9 mouse cellular contexts compared by ENCODE assay signal in genomic region chr3:138066348-138066856, GRCm38 (mm10). TPM values are rescaled to one million over a fixed set of nuclear protein-coding genes. Genes with fewer than 3 reads are reported as not detected.
DNase-seq lines count a peak whose midpoint lies in the region; ATAC-seq and TF ChIP-seq lines count a peak whose summit lies in the region.
"Had no signal": no experiment of that assay in that cellular context is flagged by ENCODE, and none has a peak within 500 bp of the region (broad histone marks: within the 10 kb centered on the region; RNA-seq: fewer than 3 reads in every experiment).

No protein-coding gene starts in this region.

- no peak for ATAC-seq in inflammation-experienced regulatory T-cells, adult 6 months
- ATAC-seq: liver, embryonic 12.5 days had no signal

- peak overlapping the region; percentile 72; the same call in 1 of the 2 replicates for H3K27ac ChIP-seq in left cerebral cortex, adult 2 months
- H3K27ac ChIP-seq: liver, embryonic 12.5 days had no signal

- no peak for DNase-seq in left cerebral cortex, adult 2 months (ENCODE audit: extremely low spot score in 1 of 2, low spot score in 2 of 2)
- DNase-seq in left cerebral cortex, adult 9 months (ENCODE audit: low spot score in 2 of 2): no peak
- peak; percentile 77 for DNase-seq in gastrocnemius, postnatal 14 days
- DNase-seq in kidney, postnatal 14 days: peak; percentile 25
- DNase-seq in right cerebral cortex, postnatal 10 days (ENCODE audit: low spot score in 2 of 2): peak; percentile 50 to 71
- DNase-seq in ovary, adult 18-20 months (ENCODE audit: low spot score): no peak
- DNase-seq in lung, postnatal 14 days: no peak

- no peak for TF ChIP-seq CTCF in left cerebral cortex, adult 2 months (IDR thresholded peaks at IDR 0.05)

- H3K4me3 ChIP-seq in left cerebral cortex, adult 2 months: peak overlapping the region; percentile 23; the same call in 1 of the 2 replicates
- H3K4me3 ChIP-seq: liver, embryonic 12.5 days had no signal

- intact Hi-C loops in left cerebral cortex, adult 2 months (cut with DNase I): loop anchor here (5.0 kb wide), 1 partner anchor 199 kb away; the partner anchor contains the start of gene Dnajb14
- intact Hi-C loops in gastrocnemius, postnatal 14 days (cut with DNase I; ENCODE audit: low total_unique reads): no loop called here

RNA-seq across cellular contexts. Expression of gene Gm5105, which starts 0.8 kb away (rescaled TPM):
- total RNA-seq in left cerebral cortex, adult 2 months (2021): under 1 TPM; 0.28 to 0.34 TPM
- 1 to 10 TPM; 1.4 to 1.6 TPM for total RNA-seq in gastrocnemius, postnatal 14 days (2021)
- not detected for polyA plus RNA-seq in inflammation-experienced regulatory T-cells, adult 6 months (2017; shearing (Covaris generic))
- polyA plus RNA-seq: liver, embryonic 12.5 days had no signal

RNA-seq across cellular contexts. Expression of gene 1110002E22Rik, which starts 1.6 kb away (rescaled TPM):
- 1 to 10 TPM; 2.9 to 3.0 TPM for total RNA-seq in left cerebral cortex, adult 2 months (2021)
- 100 to 1,000 TPM; 105 to 170 TPM for total RNA-seq in gastrocnemius, postnatal 14 days (2021)
- polyA plus RNA-seq in inflammation-experienced regulatory T-cells, adult 6 months (2017; shearing (Covaris generic)): not detected

Comparison
In these comparisons a context has a peak if more than half of its experiments do, and no peak if none do; other contexts are left out.
1. DNase-seq: peak in gastrocnemius, postnatal 14 days (single experiment), kidney, postnatal 14 days (single experiment) and right cerebral cortex, postnatal 10 days (2 of 2); none in left cerebral cortex, adult 2 months (0 of 2), left cerebral cortex, adult 9 months (0 of 2), ovary, adult 18-20 months (single experiment) and lung, postnatal 14 days (single experiment).
2. RNA of gene 1110002E22Rik, which starts 1.6 kb away (total RNA-seq): 105 to 170 TPM in gastrocnemius, postnatal 14 days; 2.9 to 3.0 TPM in left cerebral cortex, adult 2 months; every median in the first group is over 10 times any median in the second.